Mouse (Mus musculus): ENCODE results near the gene Cib1. TPM values are rescaled to one million over a fixed set of nuclear protein-coding genes. Genes with fewer than 3 reads are reported as not detected.
A peak's percentile ranks its signal among the peaks of the same experiment; 100 is the strongest.

Cib1 gene
- 10 to 100 TPM; 21.7 to 22.4 TPM for total RNA-seq (2021)
- long read RNA-seq, experiment 1, transcript Cib1-201 (7 exons, 1,047 nt) = major isoform, 5 of 9 reads
- long read RNA-seq, experiment 1, partial matches to known transcripts = 0 of 9 reads
- long read RNA-seq, experiment 1, other reads (novel, unspliced or antisense) = 2 of 9 reads
- long read RNA-seq, experiment 2, transcript Cib1-201 (7 exons, 1,047 nt) = major isoform, 13 of 15 reads
- long read RNA-seq, experiment 2, partial matches to known transcripts = 1 of 15 reads
- long read RNA-seq, experiment 2, other reads (novel, unspliced or antisense) = 0 of 15 reads

DNA sequence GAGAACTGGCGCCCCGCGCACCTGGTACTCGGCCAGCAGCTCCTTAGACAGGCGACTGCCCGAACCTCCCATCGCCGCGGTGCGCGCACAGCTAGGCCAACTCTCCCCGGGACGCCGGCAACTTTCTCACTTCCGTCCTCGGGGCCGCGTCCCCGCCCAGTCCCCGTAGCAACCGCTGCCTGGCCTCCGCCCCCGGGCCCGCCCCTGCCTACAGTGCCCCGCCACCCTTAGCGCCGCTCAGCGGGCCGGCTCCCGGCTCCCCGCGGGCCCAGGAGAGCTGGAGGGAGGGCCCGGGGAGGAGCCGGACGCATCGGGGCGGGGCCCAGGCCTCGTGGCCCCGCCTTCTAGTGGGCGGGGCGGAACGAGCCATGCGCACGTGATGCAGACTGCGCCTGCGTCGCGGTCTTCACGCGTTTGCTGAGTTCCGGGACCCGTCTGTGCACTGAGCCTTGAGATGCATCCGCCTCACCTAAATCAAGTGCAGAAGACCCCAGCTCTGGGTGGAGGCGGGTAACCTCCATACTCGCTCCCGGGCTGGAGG, at the start of gene Cib1, which contains the start of gene Gdpgp1:
TSS of gene Cib1 (minus strand) at position 325 of the 541 bp plus-strand sequence.
TSS of gene Gdpgp1 (plus strand) at position 377 of the 541 bp plus-strand sequence.
- intact Hi-C loops (cut with DNase I) = no loop called here
- Histone ChIP-seq H3K27ac (peak within 1 kb of the TSS; percentile 63), H3K4me3 (peak within 1 kb of the TSS; percentile 77)
- TF ChIP-seq CTCF (IDR thresholded peaks at IDR 0.05) = no peak; the same call in 1 of the 2 replicates
- peak; percentile 93 to 95 for DNase-seq (ENCODE audit: extremely low spot score in 1 of 2, low spot score in 2 of 2)

- no peak overlapping the region for H3K27ac ChIP-seq
- H3K4me3 ChIP-seq = no peak overlapping the region
- TF ChIP-seq CTCF (IDR thresholded peaks at IDR 0.05) = no peak
- intact Hi-C loops (cut with DNase I) = no loop called here
- DNase-seq (ENCODE audit: extremely low spot score in 1 of 2, low spot score in 2 of 2) = no peak
Observed at GRCm38 (mm10) chr7:80281646-80282045, 49.0 kb upstream of the Cib1 start.

DNA sequence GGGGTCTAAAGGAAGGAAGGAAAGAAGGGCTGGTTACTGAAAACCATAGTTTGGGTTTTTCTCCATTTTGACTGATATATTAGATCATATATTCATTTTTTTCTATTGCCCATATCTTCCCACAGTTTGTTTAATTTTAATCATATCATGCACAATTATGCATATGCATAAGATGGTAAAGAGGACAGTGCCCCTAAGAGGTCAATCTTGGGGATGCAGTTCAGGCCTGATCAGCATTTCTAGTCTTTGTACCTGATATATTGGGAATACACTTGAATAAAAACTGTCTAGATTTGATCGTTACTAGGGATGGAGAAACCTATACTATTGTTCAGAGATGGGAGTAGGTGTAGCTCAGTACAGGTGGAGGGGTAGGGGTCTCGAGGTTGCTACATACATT, 48.4 kb upstream of the Cib1 start:
- no peak for DNase-seq (ENCODE audit: extremely low spot score in 1 of 2, low spot score in 2 of 2)
- intact Hi-C loops (cut with DNase I) = no loop called here
- Histone ChIP-seq H3K27ac (no peak overlapping the region), H3K4me3 (no peak overlapping the region)
- TF ChIP-seq CTCF (IDR thresholded peaks at IDR 0.05) = peak; percentile 1; the same call in 1 of the 2 replicates

- H3K4me3 ChIP-seq = no peak overlapping the region
Observed at GRCm38 (mm10) chr7:80280032-80280431, 47.4 kb upstream of the Cib1 start.

GRCm38 (mm10) chr7:80276374-80276773, 43.8 kb upstream of the Cib1 start:
- TF ChIP-seq CTCF (IDR thresholded peaks at IDR 0.05) = no peak
- no peak for DNase-seq (ENCODE audit: extremely low spot score in 1 of 2, low spot score in 2 of 2)
- intact Hi-C loops (cut with DNase I) = no loop called here
- H3K4me3 ChIP-seq = no peak overlapping the region
- H3K27ac ChIP-seq = no peak overlapping the region

More at GRCm38 (mm10) chr7:80280032-80280431, 47.4 kb upstream of the Cib1 start:
- intact Hi-C loops (cut with DNase I) = no loop called here
- no peak for TF ChIP-seq CTCF (IDR thresholded peaks at IDR 0.05)
- no peak overlapping the region for H3K27ac ChIP-seq
- no peak for DNase-seq (ENCODE audit: extremely low spot score in 1 of 2, low spot score in 2 of 2)

DNA sequence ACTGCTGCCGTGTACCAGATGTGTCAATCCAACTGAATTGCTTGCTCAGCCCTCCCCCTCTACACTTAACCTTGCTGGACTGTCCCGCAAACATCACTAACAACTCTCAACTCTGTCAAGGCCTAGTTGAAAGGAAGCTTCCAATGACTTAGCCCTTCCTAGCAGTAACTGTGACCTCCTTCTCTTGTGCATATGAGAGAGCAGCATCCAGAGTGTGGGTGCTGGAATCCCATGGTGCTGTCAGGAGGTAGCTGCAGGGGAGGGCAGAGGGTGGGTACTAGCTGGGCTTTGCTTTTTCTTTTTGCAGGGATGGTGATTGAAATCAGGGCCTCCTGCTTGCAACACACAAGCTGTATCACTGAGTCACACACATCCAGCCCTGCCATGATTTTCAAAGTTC, 40.8 kb upstream of the Cib1 start:
- no peak for DNase-seq (ENCODE audit: extremely low spot score in 1 of 2, low spot score in 2 of 2)
- H3K27ac ChIP-seq = no peak overlapping the region
- TF ChIP-seq CTCF (IDR thresholded peaks at IDR 0.05) = no peak
- H3K4me3 ChIP-seq = no peak overlapping the region
- intact Hi-C loops (cut with DNase I) = no loop called here

DNA sequence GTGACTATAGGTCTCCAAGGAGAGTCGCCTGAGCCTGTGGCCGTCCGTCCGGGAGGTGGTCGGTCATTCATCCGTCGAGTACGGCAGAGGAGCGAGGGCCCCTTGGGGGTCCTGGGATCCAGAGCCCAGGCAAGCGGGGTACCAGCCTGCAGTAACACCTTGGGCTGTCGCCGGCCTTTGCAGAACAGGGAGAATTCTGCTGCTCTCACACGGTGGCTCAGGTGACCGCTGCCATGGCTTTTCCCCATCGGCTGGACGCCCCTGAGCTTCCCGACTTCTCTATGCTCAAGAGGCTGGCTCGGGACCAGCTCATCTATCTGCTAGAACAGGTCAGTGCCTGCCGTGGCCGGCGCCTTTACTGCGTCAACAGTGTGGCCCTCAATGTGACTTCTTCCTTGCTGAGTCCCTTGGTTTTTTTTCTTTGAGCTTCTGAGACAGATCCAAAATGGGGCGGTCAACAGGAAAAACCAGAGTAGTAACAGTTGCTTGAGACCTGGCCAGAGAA, 37.2 kb upstream of the Cib1 start:
- DNase-seq (ENCODE audit: extremely low spot score in 1 of 2, low spot score in 2 of 2) = no peak
- TF ChIP-seq CTCF (IDR thresholded peaks at IDR 0.05) = no peak
- H3K27ac ChIP-seq = peak overlapping the region; percentile 58
- peak overlapping the region; percentile 93 for H3K4me3 ChIP-seq
- intact Hi-C loops (cut with DNase I) = no loop called here

DNA sequence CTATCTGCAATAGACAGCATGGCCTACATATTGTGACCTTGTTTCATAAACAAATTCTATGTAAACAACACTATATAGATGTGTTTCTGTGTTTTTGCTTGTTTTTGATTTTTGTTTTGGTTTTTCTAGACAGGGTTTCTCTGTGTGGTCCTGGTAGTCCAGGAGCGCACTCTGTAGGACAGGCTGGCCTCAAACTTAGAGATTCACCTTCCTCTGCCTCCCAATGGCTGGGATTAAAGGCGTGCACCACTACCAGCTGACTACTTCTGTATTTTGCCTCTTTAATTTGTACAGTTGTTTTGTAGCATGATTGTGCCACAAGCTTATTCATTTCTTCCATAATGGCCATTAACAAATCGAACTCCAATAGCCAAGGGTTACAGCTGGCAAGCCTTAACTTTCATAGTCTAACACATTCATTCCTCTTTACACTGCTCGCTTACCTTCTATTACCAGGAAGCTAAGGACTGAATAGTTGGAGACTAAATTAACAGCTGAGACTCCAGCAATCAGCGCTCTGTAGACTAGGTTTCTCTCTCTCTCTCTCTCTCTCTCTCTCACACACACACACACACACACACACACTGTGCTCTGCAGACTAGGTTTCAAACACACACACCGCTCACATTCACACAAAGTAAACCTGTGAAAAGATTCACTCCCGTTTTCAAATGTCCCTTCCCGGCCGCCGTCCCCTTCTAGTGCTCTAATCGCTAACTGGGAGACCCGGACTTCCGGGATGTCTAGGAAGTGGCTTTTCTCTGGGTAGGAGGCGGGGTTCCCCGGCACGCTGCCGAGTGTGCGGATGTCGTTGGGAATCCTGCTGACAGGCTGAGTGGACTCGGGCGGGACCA, 36.5 kb upstream of the Cib1 start, which contains the start of gene Vps33b:
TSS of gene Vps33b (plus strand) at position 753 of the 854 bp plus-strand sequence.
- TF ChIP-seq CTCF (IDR thresholded peaks at IDR 0.05) = no peak
- H3K4me3 ChIP-seq = peak within 1 kb of the TSS; percentile 93
- DNase-seq (ENCODE audit: extremely low spot score in 1 of 2, low spot score in 2 of 2) = peak; percentile 94 to 96
- intact Hi-C loops (cut with DNase I) = no loop called here
- H3K27ac ChIP-seq = peak within 1 kb of the TSS; percentile 58

DNA sequence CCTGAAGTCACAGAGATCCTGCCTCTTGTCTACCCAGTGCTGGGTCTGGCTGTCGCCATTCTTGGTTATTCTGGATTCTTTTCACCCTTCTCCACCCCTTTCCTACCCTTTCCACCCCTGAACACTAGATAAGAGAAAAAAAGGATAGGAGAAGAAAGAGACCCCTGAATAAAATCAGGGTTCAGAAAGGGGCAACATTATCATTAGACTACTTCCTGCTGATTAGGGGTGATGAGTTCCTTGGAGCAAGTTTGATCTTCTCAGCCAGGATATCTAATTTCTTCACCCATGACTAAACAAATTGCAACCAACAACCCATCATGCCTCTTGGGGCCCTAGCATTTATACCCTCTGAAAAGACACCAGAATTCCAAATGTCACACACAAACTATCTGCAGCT, 35.2 kb upstream of the Cib1 start:
- TF ChIP-seq CTCF (IDR thresholded peaks at IDR 0.05) = no peak
- no peak overlapping the region for H3K27ac ChIP-seq
- H3K4me3 ChIP-seq = no peak overlapping the region
- no peak for DNase-seq (ENCODE audit: extremely low spot score in 1 of 2, low spot score in 2 of 2)
- intact Hi-C loops (cut with DNase I) = no loop called here

- no peak for TF ChIP-seq CTCF (IDR thresholded peaks at IDR 0.05)
- intact Hi-C loops (cut with DNase I) = no loop called here
- H3K27ac ChIP-seq = no peak overlapping the region
- H3K4me3 ChIP-seq = no peak overlapping the region
- no peak for DNase-seq (ENCODE audit: extremely low spot score in 1 of 2, low spot score in 2 of 2)
Observed at GRCm38 (mm10) chr7:80264606-80265005, 32.0 kb upstream of the Cib1 start.

GRCm38 (mm10) chr7:80261372-80261990, 28.9 kb upstream of the Cib1 start:
- H3K4me3 ChIP-seq = peak overlapping the region; percentile 79
- TF ChIP-seq CTCF (IDR thresholded peaks at IDR 0.05) = no peak
- peak overlapping the region; percentile 85 for H3K27ac ChIP-seq
- DNase-seq (ENCODE audit: extremely low spot score in 1 of 2, low spot score in 2 of 2) = no peak
- intact Hi-C loops (cut with DNase I) = no loop called here

Data from left cerebral cortex, adult 2 months (tissue).